Comparison of ENCODE assay signal across 12 mouse cellular contexts in the genomic region with DNA sequence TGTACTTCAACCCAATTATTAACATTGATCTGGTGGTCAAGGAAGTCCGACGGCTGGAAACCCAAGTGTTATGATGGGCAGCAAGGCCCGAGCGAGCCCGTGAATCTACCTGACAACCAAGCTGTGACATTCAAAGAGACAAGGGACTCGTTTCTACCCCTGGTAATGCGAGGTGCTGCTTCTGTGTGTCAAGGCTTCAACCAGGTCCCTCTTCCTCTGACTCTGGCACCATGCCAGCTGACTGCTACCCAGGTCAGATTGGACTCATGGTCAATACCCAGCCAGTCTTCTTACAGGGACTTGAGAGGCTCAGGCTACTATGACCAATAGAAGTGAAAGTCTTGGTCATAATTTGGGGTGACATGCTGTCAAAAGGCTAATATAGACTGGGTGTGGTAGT. TPM values are rescaled to one million over a fixed set of nuclear protein-coding genes. Genes with fewer than 3 reads are reported as not detected.
DNase-seq lines count a peak whose midpoint lies in the region; ATAC-seq lines count a peak whose summit lies in the region.
"Had no signal": no experiment of that assay in that cellular context is flagged by ENCODE, and none has a peak within 500 bp of the region (broad histone marks: within the 10 kb centered on the region; RNA-seq: fewer than 3 reads in every experiment).

No protein-coding gene starts in this region.

- H3K27ac ChIP-seq in kidney, embryonic 15.5 days, result no peak overlapping the region
- H3K27ac ChIP-seq in midbrain, embryonic 13.5 days, result no peak overlapping the region
- H3K27ac ChIP-seq: limb, embryonic 13.5 days had no signal

- no peak overlapping the region for H3K9ac ChIP-seq in kidney, embryonic 15.5 days
- no peak overlapping the region for H3K9ac ChIP-seq in midbrain, embryonic 13.5 days (replicated peaks)
- H3K9ac ChIP-seq: limb, embryonic 13.5 days had no signal

- H3K4me2 ChIP-seq in kidney, embryonic 15.5 days, result no peak overlapping the region
- no peak overlapping the region for H3K4me2 ChIP-seq in midbrain, embryonic 13.5 days (replicated peaks)
- H3K4me2 ChIP-seq: limb, embryonic 13.5 days had no signal

- 93% methylated on average over 7 of the region's 7 CpGs for WGBS in kidney, embryonic 15.5 days
- 97% methylated on average over 7 of the region's 7 CpGs for WGBS in midbrain, embryonic 13.5 days

- no peaks in the 10 kb centered on the region for H3K4me1 ChIP-seq in kidney, embryonic 15.5 days
- no peaks in the 10 kb centered on the region for H3K4me1 ChIP-seq in midbrain, embryonic 13.5 days (replicated peaks)
- H3K4me1 ChIP-seq: limb, embryonic 13.5 days had no signal

- ATAC-seq in kidney, embryonic 15.5 days (replicated peaks; ENCODE audit: low FRiP score), result no peak
- ATAC-seq in midbrain, embryonic 13.5 days, result no peak
- ATAC-seq: forebrain, embryonic 14.5 days had no signal

- DNase-seq in cerebellum, adult 11-12 months, result peak; percentile 6
- DNase-seq in cerebellum, postnatal 4 days (ENCODE audit: low spot score in 2 of 2), result no peak
- DNase-seq in kidney, adult 18-20 months, result peak; percentile 13
- DNase-seq in lung, postnatal 36 days, result peak; percentile 4
- DNase-seq in lung, postnatal 25 days (ENCODE audit: low spot score), result no peak
- DNase-seq in cerebellum, postnatal 36 days, result peak; percentile 13 to 14
- DNase-seq: heart, postnatal 10 days; midbrain, embryonic 14.5 days had no signal

- no peak overlapping the region for H3K4me3 ChIP-seq in kidney, embryonic 15.5 days (replicated peaks)
- H3K4me3 ChIP-seq in midbrain, embryonic 13.5 days (replicated peaks), result no peak overlapping the region
- H3K4me3 ChIP-seq: limb, embryonic 13.5 days had no signal

- peaks cover 80% of the 10 kb centered on the region for H3K36me3 ChIP-seq in kidney, embryonic 15.5 days
- peaks cover 74% of the 10 kb centered on the region for H3K36me3 ChIP-seq in midbrain, embryonic 13.5 days

- no peaks in the 10 kb centered on the region for H3K9me3 ChIP-seq in kidney, embryonic 15.5 days (replicated peaks)
- H3K9me3 ChIP-seq in midbrain, embryonic 13.5 days, result no peaks in the 10 kb centered on the region
- H3K9me3 ChIP-seq: limb, embryonic 13.5 days had no signal

- no peaks in the 10 kb centered on the region for H3K27me3 ChIP-seq in kidney, embryonic 15.5 days
- H3K27me3 ChIP-seq in midbrain, embryonic 13.5 days, result no peaks in the 10 kb centered on the region
- H3K27me3 ChIP-seq: limb, embryonic 13.5 days had no signal

RNA-seq across cellular contexts. Expression of gene Pla2g10, which starts 28.6 kb away (rescaled TPM):
- polyA plus RNA-seq in kidney, embryonic 15.5 days (2015; fragmentation: Nextera tagmentation; extraction: Ambion mirVana), result 0.53 and 1.6 TPM in 2 replicates
- 0.21 and 0.47 TPM in 2 replicates for polyA plus RNA-seq in midbrain, embryonic 13.5 days (2015; fragmentation: Nextera tagmentation; extraction: Ambion mirVana)
- polyA plus RNA-seq: forebrain, embryonic 14.5 days; midbrain, embryonic 14.5 days had no signal

RNA-seq across cellular contexts. Expression of gene 3110001I22Rik, which starts 30.5 kb away (rescaled TPM):
- 6.3 and 6.4 TPM in 2 replicates for polyA plus RNA-seq in kidney, embryonic 15.5 days (2015; fragmentation: Nextera tagmentation; extraction: Ambion mirVana)
- polyA plus RNA-seq in midbrain, embryonic 13.5 days (2015; fragmentation: Nextera tagmentation; extraction: Ambion mirVana), result 8.9 and 9.0 TPM in 2 replicates

RNA-seq across cellular contexts. Expression of gene Bfar, which starts 30.5 kb away (rescaled TPM):
- polyA plus RNA-seq in kidney, embryonic 15.5 days (2015; fragmentation: Nextera tagmentation; extraction: Ambion mirVana), result 48.7 and 50.9 TPM in 2 replicates
- 53.7 and 54.5 TPM in 2 replicates for polyA plus RNA-seq in midbrain, embryonic 13.5 days (2015; fragmentation: Nextera tagmentation; extraction: Ambion mirVana)

RNA-seq across cellular contexts. Expression of gene Parn, which starts 34.2 kb away (rescaled TPM):
- 44.9 and 46.4 TPM in 2 replicates for polyA plus RNA-seq in kidney, embryonic 15.5 days (2015; fragmentation: Nextera tagmentation; extraction: Ambion mirVana)
- polyA plus RNA-seq in midbrain, embryonic 13.5 days (2015; fragmentation: Nextera tagmentation; extraction: Ambion mirVana), result 37.7 and 39.9 TPM in 2 replicates

Comparison
In these comparisons a context has a peak if more than half of its experiments do, and no peak if none do; other contexts are left out.
1. DNase-seq: peak in cerebellum, adult 11-12 months (single experiment), kidney, adult 18-20 months (single experiment), lung, postnatal 36 days (single experiment) and cerebellum, postnatal 36 days (2 of 2); none in cerebellum, postnatal 4 days (0 of 2) and lung, postnatal 25 days (single experiment).